Mouse (Mus musculus) CH12.LX (cell line): ENCODE data around the gene Nfat5.

Experiments used
- CTCF ChIP-seq, 2 experiments: IDR thresholded peaks in 1 of 2; conservative IDR thresholded peaks in 1 of 2; 2 replicates each; pipeline ENCODE4 v1.5.1; 2011 to 2012; ENCODE audit warnings: low read depth in 2 of 2, low read length in 2 of 2, improper control_type of control experiment in 1 of 2, inconsistent platforms in 1 of 2, mild to moderate bottlenecking in 1 of 2, moderate library complexity in 1 of 2
- HCFC1 ChIP-seq: IDR thresholded peaks from 2 replicates; pipeline ENCODE4 v1.6.1; 2012; ENCODE audit warnings: low read depth, mild to moderate bottlenecking, inconsistent platforms, low read length, improper control_type of control experiment
- KAT2A ChIP-seq: IDR thresholded peaks from 2 replicates; pipeline ENCODE4 v1.6.1; 2012; ENCODE audit warnings: low read length, improper control_type of control experiment, inconsistent platforms; ENCODE audit not compliant: insufficient replicate concordance
- MXI1 ChIP-seq: IDR thresholded peaks from 2 replicates; pipeline ENCODE4 v1.6.1; 2011; ENCODE audit warnings: mild to moderate bottlenecking, low read depth, low read length, improper control_type of control experiment
- POLR2A ChIP-seq: IDR thresholded peaks from 2 replicates; pipeline ENCODE4 v1.6.1; 2011; ENCODE audit warnings: low read depth, mild to moderate bottlenecking, improper control_type of control experiment, low read length
- RCOR1 ChIP-seq: conservative IDR thresholded peaks from 2 replicates; pipeline ENCODE4 v1.6.1; 2012; ENCODE audit warnings: low read depth, mild to moderate bottlenecking, inconsistent platforms, low read length, improper control_type of control experiment
- USF1 ChIP-seq: IDR thresholded peaks from 2 replicates; pipeline ENCODE4 v1.6.1; 2014; ENCODE audit warnings: low read depth, mild to moderate bottlenecking, inconsistent platforms, low read length, improper control_type of control experiment
- ZC3H11A ChIP-seq: IDR thresholded peaks from 2 replicates; pipeline ENCODE4 v1.6.1; 2012; ENCODE audit warnings: low read depth, mild to moderate bottlenecking, inconsistent platforms, low read length, improper control_type of control experiment
- ZNF384 ChIP-seq: IDR thresholded peaks from 2 replicates; pipeline ENCODE4 v1.6.1; 2012; ENCODE audit warnings: low read depth, low read length, improper control_type of control experiment, inconsistent platforms

DNA sequence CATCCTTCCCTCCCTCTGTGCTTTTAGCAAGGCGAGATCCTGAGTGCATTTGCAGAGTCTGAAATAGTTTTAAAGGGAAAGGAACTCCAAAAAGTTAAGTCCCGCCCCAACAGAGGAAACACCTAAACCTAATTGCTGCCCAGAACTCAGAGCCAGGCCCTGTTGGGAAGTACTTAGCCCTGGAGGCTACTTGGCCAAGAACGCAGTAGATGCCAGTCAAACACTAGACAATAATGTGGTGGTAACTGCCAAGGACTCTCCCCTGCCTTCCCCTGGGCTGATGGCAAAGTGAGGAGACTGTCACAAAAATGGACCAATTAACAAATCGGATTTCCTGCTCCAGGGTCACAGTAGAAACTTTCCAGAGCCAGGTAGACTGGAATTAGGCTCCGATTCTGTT, 108.6 kb downstream of the Nfat5 start:
- TF ChIP-seq USF1 (no peak), CTCF (conservative IDR thresholded peaks at IDR 0.05 in 1 of 2, IDR thresholded peaks at IDR 0.05 in 1 of 2; ENCODE audit: low read depth in 2 of 2, low read length in 2 of 2) (no peak), MXI1 (no peak), POLR2A (no peak), KAT2A (no peak), ZC3H11A (no peak), ZNF384 (no peak), RCOR1 (no peak), HCFC1 (no peak)
